Mouse (Mus musculus) layer of hippocampus, adult 8-10 months (tissue): Measurements from ENCODE around the gene Als2cr12. TPM values are rescaled to one million over a fixed set of nuclear protein-coding genes. Genes with fewer than 3 reads are reported as not detected.
"Not testable (repeated sequence)": the region's sequence is repeated elsewhere in the genome, so short reads cannot be mapped to it uniquely, and the experiment has no call there.

Experiments
- DNase-seq, 2 experiments: peaks; one replicate each; pipeline ENCODE4 v3.0.0; 2022; ENCODE audit warnings: low spot score in 2 of 2
- total RNA-seq, 4 experiments: library from RNA; stranded (reverse); gene quantifications; 2 replicates each; pipeline ENCODE4 v1.2.4; 2022

Gene Als2cr12
- total RNA-seq, 4 experiments from 2014 or later: not detected

DNA sequence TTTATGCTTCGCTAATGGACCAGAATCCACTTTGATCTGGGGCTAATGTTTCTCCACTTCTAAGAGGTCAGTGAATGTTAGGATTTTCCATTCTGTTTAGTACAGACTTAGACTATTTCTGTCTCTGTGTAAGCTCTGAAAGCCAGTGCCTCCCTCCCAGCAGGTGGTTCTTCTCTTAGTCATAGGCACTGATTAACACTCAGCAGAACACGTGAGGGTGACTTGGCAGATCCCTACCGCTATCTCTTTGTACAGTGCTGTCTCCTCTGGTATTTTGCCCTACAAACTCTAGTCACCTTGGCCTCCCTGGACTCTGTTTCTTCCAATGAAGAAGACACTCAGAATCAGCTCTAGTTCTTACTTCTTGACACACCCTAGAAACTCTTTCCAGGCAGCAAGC is 81.4 kb downstream of the Als2cr12 start:
- DNase-seq: peak; percentile 31 to 44

DNA sequence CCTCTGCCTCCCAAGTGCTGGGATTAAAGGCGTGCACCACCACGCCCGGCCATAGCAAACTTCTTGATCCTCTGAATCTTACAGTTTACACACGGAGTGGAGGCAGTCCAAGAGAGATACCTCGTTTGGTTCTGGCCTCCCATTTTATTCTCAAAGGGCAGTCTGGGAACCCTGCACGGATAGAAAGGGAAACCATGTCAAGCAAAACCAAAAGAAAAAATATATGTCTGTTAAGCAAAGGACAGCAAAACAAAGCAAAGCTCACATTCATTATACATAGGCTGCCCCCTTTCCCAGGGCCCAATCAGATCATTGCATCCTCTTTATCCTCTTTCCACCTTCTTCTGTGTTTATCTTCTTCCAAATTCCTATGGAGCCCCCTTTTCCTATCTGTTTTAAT is 82.0 kb downstream of the Als2cr12 start:
- no peak for DNase-seq

DNA sequence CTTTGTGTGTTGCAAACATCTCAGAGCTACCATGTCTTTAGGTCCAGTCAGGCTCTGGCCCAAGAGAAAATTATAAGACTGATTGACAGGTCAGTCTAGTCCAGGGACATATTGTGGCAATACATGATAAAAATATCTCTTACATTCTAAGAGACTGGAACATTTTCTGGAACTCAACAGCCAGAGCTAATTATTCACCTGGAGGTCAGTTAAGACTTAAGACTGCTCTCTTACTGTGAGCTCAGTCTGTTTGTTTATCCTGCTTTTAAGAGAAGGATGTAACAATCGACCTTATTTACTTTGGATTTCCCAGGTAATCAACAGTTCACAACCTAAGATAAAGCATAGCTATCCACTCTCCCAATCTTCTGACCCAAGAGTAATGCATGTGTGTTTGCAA is 85.2 kb downstream of the Als2cr12 start:
- no peak for DNase-seq

DNA sequence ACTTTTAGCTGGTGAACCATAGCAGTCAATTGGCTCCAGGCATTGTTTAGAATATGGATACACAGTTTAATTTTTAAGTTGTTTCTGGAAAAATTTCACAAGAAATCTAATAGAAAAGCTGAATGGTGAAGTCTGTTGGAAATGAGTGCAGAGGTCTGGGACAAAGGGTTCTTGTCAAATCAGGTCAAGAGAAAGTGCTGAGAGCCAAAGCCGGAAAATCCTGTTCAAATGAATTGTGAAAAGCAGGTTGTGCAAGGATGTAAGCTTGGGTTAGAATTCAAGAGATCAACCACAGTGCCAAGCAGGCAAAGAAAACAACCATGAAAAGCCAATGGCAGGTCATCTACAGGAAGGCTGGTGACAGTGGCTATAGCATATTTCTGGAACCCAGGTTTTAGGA is 85.6 kb downstream of the Als2cr12 start:
- no peak for DNase-seq

DNA sequence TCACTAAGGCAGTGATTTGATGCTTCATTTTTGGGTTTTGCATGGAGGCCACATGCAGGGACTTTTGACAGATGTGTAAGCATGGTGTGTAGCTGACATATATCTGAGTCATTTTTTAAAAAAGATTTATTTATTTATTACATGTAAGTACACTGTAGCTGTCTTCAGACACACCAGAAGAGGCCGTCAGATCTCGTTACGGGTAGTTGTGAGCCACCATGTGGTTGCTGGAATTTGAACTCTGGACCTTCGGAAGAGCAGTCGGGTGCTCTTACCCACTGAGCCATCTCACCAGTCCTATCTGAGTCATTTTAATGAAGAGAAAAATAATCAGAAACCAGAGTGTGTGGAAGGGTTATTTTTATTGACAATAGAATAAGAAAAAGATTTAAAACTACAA is 86.2 kb downstream of the Als2cr12 start:
- not testable (repeated sequence) for DNase-seq

DNA sequence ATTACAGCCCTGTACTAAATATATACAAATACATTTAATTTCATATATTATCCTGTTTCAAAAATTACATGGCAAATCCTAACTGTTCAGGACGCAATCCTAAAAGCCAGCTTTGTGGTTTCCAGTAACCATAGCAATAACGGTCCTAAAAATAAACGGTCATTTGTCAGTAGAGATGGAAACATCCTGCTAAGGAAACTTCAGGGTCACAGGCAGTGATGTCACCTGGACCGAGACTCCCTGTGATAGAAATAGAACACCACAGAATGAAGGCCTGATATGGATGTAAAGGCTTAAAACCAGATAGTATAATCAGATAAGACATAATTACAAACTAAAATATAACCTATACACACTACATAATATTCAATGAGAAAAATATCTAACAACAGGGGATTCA is 92.1 kb downstream of the Als2cr12 start:
- DNase-seq: no peak

DNA sequence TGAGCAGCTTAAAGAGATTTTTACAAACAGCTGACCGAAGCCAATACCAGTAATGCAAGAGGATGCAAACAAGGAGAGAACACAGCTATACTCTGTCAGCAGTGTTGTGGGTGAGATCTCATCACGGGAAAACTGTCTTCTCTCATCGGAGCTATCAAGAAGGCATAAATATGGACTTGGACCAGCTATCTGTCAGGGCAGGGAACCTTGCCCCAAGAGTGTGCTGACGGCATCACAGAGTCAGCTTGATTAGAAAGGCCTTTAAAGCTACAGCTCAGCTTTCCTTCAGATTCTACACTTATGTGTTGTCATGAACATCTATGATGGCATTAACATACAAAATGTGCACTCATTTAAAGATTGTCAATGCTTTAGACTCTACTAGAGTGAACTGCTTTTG is 93.1 kb downstream of the Als2cr12 start:
- no peak for DNase-seq

Other genes starting within 250 kb of the Als2cr12 start
- 10 to 100 TPM; 25.7 to 28.4 (median 25.8) TPM for gene Orc2, start 190.9 kb downstream of the Als2cr12 start, total RNA-seq
- gene Fam126b, start 109.7 kb downstream of the Als2cr12 start, total RNA-seq: 100 to 1,000 TPM in 3 of 4 experiments, 10 to 100 TPM in 1; 96.6 to 156 (median 127) TPM
- gene Ndufb3, start 109.6 kb downstream of the Als2cr12 start, total RNA-seq: 100 to 1,000 TPM; 104 to 121 (median 107) TPM
- gene Cflar, start 15.5 kb upstream of the Als2cr12 start, total RNA-seq: 10 to 100 TPM; 41.2 to 48.5 (median 44.3) TPM
- gene Casp8, start 99.4 kb upstream of the Als2cr12 start, total RNA-seq: 1 to 10 TPM; 1.5 to 5.8 (median 4.7) TPM